Mouse (Mus musculus) heart, adult 2 months (tissue): ENCODE measurements at regions not wholly inside any gene's neighbourhood (a gene's known extent, or its start where the extent isn't known, plus 50 kb on each side); places are given as distances from the start of the nearest gene placed in this dataset.

Source experiments
- CTCF ChIP-seq: fragments of 200-600 bp; IDR thresholded peaks from 2 replicates; pipeline ENCODE4 v1.8.1; 2022; ENCODE audit warnings: antibody characterized with exemption, mild to moderate bottlenecking, moderate library complexity
- POLR2A ChIP-seq: fragments of 200-500 bp; IDR thresholded peaks from 2 replicates; pipeline ENCODE4 v1.6.1; 2011; ENCODE audit warnings: mild to moderate bottlenecking, low read depth, low read length, control low read depth; ENCODE audit not compliant: insufficient read depth

DNA sequence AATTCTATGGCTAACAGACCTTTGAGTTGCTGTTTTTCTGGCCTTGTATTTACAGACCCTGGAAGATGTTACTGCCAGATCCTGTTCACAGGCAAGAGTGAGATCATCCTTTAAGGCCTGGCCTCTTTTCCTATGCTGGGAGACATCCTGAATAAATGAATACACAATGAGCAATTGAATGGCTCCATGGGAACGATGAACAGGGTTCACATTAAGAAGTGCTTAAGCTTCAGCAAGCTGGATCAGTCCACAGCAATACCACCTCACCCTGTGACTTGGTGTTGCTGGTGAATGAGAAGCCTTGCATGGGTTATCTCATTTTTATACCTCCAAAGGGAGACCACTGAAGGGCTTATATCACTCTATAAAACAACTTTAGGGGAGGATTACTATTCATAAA, 405.1 kb upstream of the Tnc start:
- no peak for TF ChIP-seq CTCF
- TF ChIP-seq POLR2A = no peak
